Mouse (Mus musculus): ENCODE measurements around the gene Stx11. TPM values are rescaled to one million over a fixed set of nuclear protein-coding genes. Genes with fewer than 3 reads are reported as not detected.

The Stx11 gene
- polyA plus RNA-seq (2012; ENCODE audit: insufficient read depth, insufficient read length, low replicate concordance, missing spikeins) = not detected in 2 replicates

GRCm38 (mm10) chr10:12964151-12965075 lies at the start of gene Stx11:
Gene Stx11 (minus strand): TSS chr10:12964298.
- H3K4me3 ChIP-seq (ENCODE audit: insufficient read depth, low read depth, low read length) = peak within 1 kb of the TSS; percentile 61
- H3K27ac ChIP-seq (ENCODE audit: insufficient read depth, low read depth, low read length) = no peak within 1 kb of the TSS
- 7% methylated on average over 56 of the region's 56 CpGs for WGBS
- TF ChIP-seq CTCF (IDR thresholded peaks at IDR 0.05; ENCODE audit: insufficient read depth, low read depth, low read length) (no peak), POLR2A (IDR thresholded peaks at IDR 0.05; ENCODE audit: insufficient read depth, low read depth, low read length) (no peak)
- H3K4me1 ChIP-seq (ENCODE audit: control insufficient read depth, insufficient read depth, low read length) = peaks cover 7% of the 10 kb centered on the region; the same call in 1 of the 2 replicates

GRCm38 (mm10) chr10:13008737-13009121 lies 44.6 kb upstream of the Stx11 start:
- H3K4me3 ChIP-seq (ENCODE audit: insufficient read depth, low read depth, low read length) = peak overlapping the region; percentile 99
- WGBS = 2% methylated on average over 29 of the region's 29 CpGs
- TF ChIP-seq CTCF (IDR thresholded peaks at IDR 0.05; ENCODE audit: insufficient read depth, low read depth, low read length) (no peak), POLR2A (IDR thresholded peaks at IDR 0.05; ENCODE audit: insufficient read depth, low read depth, low read length) (no peak)
- H3K27ac ChIP-seq (ENCODE audit: insufficient read depth, low read depth, low read length) = peak overlapping the region; percentile 47; the same call in 1 of the 2 replicates
- peaks cover 8% of the 10 kb centered on the region for H3K4me1 ChIP-seq (ENCODE audit: control insufficient read depth, insufficient read depth, low read length)

GRCm38 (mm10) chr10:13007876-13008736 lies 44.0 kb upstream of the Stx11 start:
- peaks cover 8% of the 10 kb centered on the region for H3K4me1 ChIP-seq (ENCODE audit: control insufficient read depth, insufficient read depth, low read length)
- H3K27ac ChIP-seq (ENCODE audit: insufficient read depth, low read depth, low read length) = peak overlapping the region; percentile 47; the same call in 1 of the 2 replicates
- H3K4me3 ChIP-seq (ENCODE audit: insufficient read depth, low read depth, low read length) = peak overlapping the region; percentile 99
- TF ChIP-seq CTCF (IDR thresholded peaks at IDR 0.05; ENCODE audit: insufficient read depth, low read depth, low read length) (no peak), POLR2A (IDR thresholded peaks at IDR 0.05; ENCODE audit: insufficient read depth, low read depth, low read length) (0 out of 2 replicates have a peak, but pooled peaks have one; percentile 33)
- 3% methylated on average over 52 of the region's 52 CpGs for whole genome bisulfite sequencing

- H3K27ac ChIP-seq (ENCODE audit: insufficient read depth, low read depth, low read length) = no peak within 1 kb of the TSS
- H3K4me3 ChIP-seq (ENCODE audit: insufficient read depth, low read depth, low read length) = no peak within 1 kb of the TSS
- WGBS = 97% methylated on average over 3 of the region's 3 CpGs
- peaks cover 8% of the 10 kb centered on the region for H3K4me1 ChIP-seq (ENCODE audit: control insufficient read depth, insufficient read depth, low read length)
- TF ChIP-seq CTCF (IDR thresholded peaks at IDR 0.05; ENCODE audit: insufficient read depth, low read depth, low read length) (no peak), POLR2A (IDR thresholded peaks at IDR 0.05; ENCODE audit: insufficient read depth, low read depth, low read length) (no peak)
Measured at GRCm38 (mm10) chr10:13005043-13005442, 40.9 kb upstream of the Stx11 start, which contains the start of gene Sf3b5. Gene Sf3b5 (plus strand): TSS chr10:13005343.

- Histone ChIP-seq H3K4me3 (ENCODE audit: insufficient read depth, low read depth, low read length) (no peak overlapping the region), H3K4me1 (ENCODE audit: control insufficient read depth, insufficient read depth, low read length) (no peaks in the 10 kb centered on the region), H3K27ac (ENCODE audit: insufficient read depth, low read depth, low read length) (no peak overlapping the region)
- 0 out of 2 replicates have a peak, but pooled peaks have one; percentile 12 for TF ChIP-seq CTCF (IDR thresholded peaks at IDR 0.05; ENCODE audit: insufficient read depth, low read depth, low read length)
- TF ChIP-seq POLR2A (IDR thresholded peaks at IDR 0.05; ENCODE audit: insufficient read depth, low read depth, low read length) = no peak
- 41% methylated on average over 17 of the region's 17 CpGs for WGBS
Measured at GRCm38 (mm10) chr10:12996736-12997477, 32.8 kb upstream of the Stx11 start.

GRCm38 (mm10) chr10:12993411-12994039 lies 29.4 kb upstream of the Stx11 start:
- WGBS = 85% methylated on average over 25 of the region's 25 CpGs
- no peak overlapping the region for H3K4me3 ChIP-seq (ENCODE audit: insufficient read depth, low read depth, low read length)
- no peak for TF ChIP-seq CTCF (IDR thresholded peaks at IDR 0.05; ENCODE audit: insufficient read depth, low read depth, low read length)
- no peak for TF ChIP-seq POLR2A (IDR thresholded peaks at IDR 0.05; ENCODE audit: insufficient read depth, low read depth, low read length)
- no peak overlapping the region for H3K27ac ChIP-seq (ENCODE audit: insufficient read depth, low read depth, low read length)
- H3K4me1 ChIP-seq (ENCODE audit: control insufficient read depth, insufficient read depth, low read length) = no peaks in the 10 kb centered on the region

- H3K4me3 ChIP-seq (ENCODE audit: insufficient read depth, low read depth, low read length) = no peak overlapping the region
- TF ChIP-seq POLR2A (IDR thresholded peaks at IDR 0.05; ENCODE audit: insufficient read depth, low read depth, low read length) (no peak), CTCF (IDR thresholded peaks at IDR 0.05; ENCODE audit: insufficient read depth, low read depth, low read length) (no peak)
- 92% methylated on average over 5 of the region's 5 CpGs for WGBS
- H3K4me1 ChIP-seq (ENCODE audit: control insufficient read depth, insufficient read depth, low read length) = peaks cover 4% of the 10 kb centered on the region
- H3K27ac ChIP-seq (ENCODE audit: insufficient read depth, low read depth, low read length) = no peak overlapping the region
Measured at GRCm38 (mm10) chr10:12991953-12992352, 27.9 kb upstream of the Stx11 start.

- 38% methylated on average over 4 of the region's 4 CpGs for WGBS
- Histone ChIP-seq H3K4me1 (ENCODE audit: control insufficient read depth, insufficient read depth, low read length) (peaks cover 6% of the 10 kb centered on the region), H3K4me3 (ENCODE audit: insufficient read depth, low read depth, low read length) (no peak overlapping the region), H3K27ac (ENCODE audit: insufficient read depth, low read depth, low read length) (no peak overlapping the region)
- TF ChIP-seq CTCF (IDR thresholded peaks at IDR 0.05; ENCODE audit: insufficient read depth, low read depth, low read length) = no peak
- no peak for TF ChIP-seq POLR2A (IDR thresholded peaks at IDR 0.05; ENCODE audit: insufficient read depth, low read depth, low read length)
Measured at GRCm38 (mm10) chr10:12986943-12987342, 22.8 kb upstream of the Stx11 start.

All from olfactory bulb, adult 2 months (tissue).